Mouse (Mus musculus): ENCODE results near the gene Spon2. TPM values are rescaled to one million over a fixed set of nuclear protein-coding genes. Genes with fewer than 3 reads are reported as not detected.

The Spon2 gene
- polyA plus RNA-seq, 1 experiment from 2014 or later, result 1.9 TPM

Other genes with a start within 250 kb of the Spon2 start
- 470 and 500 TPM in 2 replicates for gene Ywhah, start 199.6 kb downstream of the Spon2 start, polyA plus RNA-seq (2015; fragmentation: Nextera tagmentation; extraction: Ambion mirVana)
- 0.04 TPM in 1 of 2 replicates, not detected in the other for gene Slc5a1, start 114.2 kb downstream of the Spon2 start, polyA plus RNA-seq (2015; fragmentation: Nextera tagmentation; extraction: Ambion mirVana)
- gene Ctbp1, start 56.5 kb upstream of the Spon2 start, polyA plus RNA-seq (2015; fragmentation: Nextera tagmentation; extraction: Ambion mirVana), result 488 and 509 TPM in 2 replicates
- gene Maea, start 117.1 kb upstream of the Spon2 start, polyA plus RNA-seq (2015; fragmentation: Nextera tagmentation; extraction: Ambion mirVana), result 107 and 122 TPM in 2 replicates
- gene Uvssa, start 160.1 kb upstream of the Spon2 start, polyA plus RNA-seq (2015; fragmentation: Nextera tagmentation; extraction: Ambion mirVana), result 8.0 and 8.2 TPM in 2 replicates
- not detected in 2 replicates for gene Nkx1-1, start 215.5 kb upstream of the Spon2 start, polyA plus RNA-seq (2015; fragmentation: Nextera tagmentation; extraction: Ambion mirVana)